Mouse (Mus musculus): ENCODE data around the gene Gprin3. TPM values are rescaled to one million over a fixed set of nuclear protein-coding genes. Genes with fewer than 3 reads are reported as not detected.

Gene Gprin3
- 0.04 and 0.05 TPM in 2 replicates for total RNA-seq (2012; rRNA removed)

DNA sequence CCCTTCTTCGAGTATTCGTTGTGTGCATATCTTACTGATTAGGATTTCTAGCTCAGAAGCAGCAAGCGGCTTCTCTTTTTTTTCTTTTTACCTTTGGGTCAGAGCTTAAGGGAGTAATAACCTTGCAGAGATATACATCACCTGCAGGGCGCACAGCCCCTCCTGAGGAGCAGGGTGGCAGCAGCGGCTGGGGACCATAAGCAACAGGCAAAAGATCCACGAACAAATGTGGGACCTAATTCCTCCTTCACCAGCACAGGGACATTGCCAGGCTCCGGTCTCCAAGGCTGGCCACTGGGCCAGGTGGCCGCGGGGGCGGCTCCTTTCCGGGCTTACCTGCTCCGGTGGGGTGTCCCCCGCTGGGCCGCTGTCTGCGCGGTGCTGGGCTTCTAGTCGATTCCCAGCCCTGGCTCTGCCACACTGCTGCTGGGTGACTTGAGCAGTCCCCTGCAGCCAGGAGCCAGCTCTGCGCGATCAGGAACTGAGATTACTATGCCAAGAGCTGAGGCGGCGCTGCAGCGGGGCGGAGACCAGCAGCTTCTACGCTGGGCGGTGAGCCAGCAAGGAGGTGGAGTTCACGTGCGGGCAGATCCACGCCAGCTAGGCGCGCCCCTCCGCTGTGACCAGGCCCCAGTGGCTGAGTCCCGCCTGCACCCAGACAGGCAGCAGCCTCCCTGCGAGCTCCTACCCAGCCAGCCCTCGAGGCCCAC is at the start of gene Gprin3:
Gene Gprin3 (minus strand): TSS at position 471 of the 710 bp plus-strand sequence.
- in situ Hi-C loops (cut with MboI; ENCODE audit: low sequenced_read_pairs in 2 of 2, unreplicated experiment in 2 of 2): no loop called here
- DNase-seq (ENCODE audit: low read depth, low spot score): peak; percentile 29
- peak within 1 kb of the TSS; percentile 65 to 66 for H3K4me3 ChIP-seq (ENCODE audit: insufficient read depth in 1 of 2, low read depth in 1 of 2, low read length in 2 of 2, poor library complexity in 1 of 2, severe bottlenecking in 1 of 2)
- no peak within 1 kb of the TSS for H3K27ac ChIP-seq (ENCODE audit: insufficient read depth, low read depth, low read length, poor library complexity, severe bottlenecking)
- TF ChIP-seq HCFC1 (IDR thresholded peaks at IDR 0.05; ENCODE audit: borderline replicate concordance, insufficient read depth, low read length): no peak
- TF ChIP-seq ZC3H11A (IDR thresholded peaks at IDR 0.05; ENCODE audit: borderline replicate concordance, low read depth, low read length): no peak
- TF ChIP-seq CHD2 (IDR thresholded peaks at IDR 0.05; ENCODE audit: low read depth, low read length): no peak
- TF ChIP-seq ZNF384 (IDR thresholded peaks at IDR 0.05; ENCODE audit: low read depth, low read length): no peak
- TF ChIP-seq MAFK (IDR thresholded peaks at IDR 0.05; ENCODE audit: insufficient read depth, low read depth, low read length): no peak
- peak within 1 kb of the TSS; percentile 38 for H3K9ac ChIP-seq (ENCODE audit: insufficient read depth, low read depth, low read length, poor library complexity, severe bottlenecking)
- H3K9me3 ChIP-seq (ENCODE audit: control insufficient read depth, insufficient read depth, low read depth, low read length): no peaks in the 10 kb centered on the region
- 0 out of 4 replicates have a peak, but pooled peaks cover 0 to 2% of the 10 kb centered on the region in 2 experiments for H3K4me1 ChIP-seq (ENCODE audit: control insufficient read depth in 2 of 2, insufficient read depth in 2 of 2, low read length in 2 of 2, poor library complexity in 1 of 2)
- no peaks in the 10 kb centered on the region for H3K36me3 ChIP-seq (ENCODE audit: control insufficient read depth, insufficient read depth, low read length, poor library complexity, severe bottlenecking)

DNA sequence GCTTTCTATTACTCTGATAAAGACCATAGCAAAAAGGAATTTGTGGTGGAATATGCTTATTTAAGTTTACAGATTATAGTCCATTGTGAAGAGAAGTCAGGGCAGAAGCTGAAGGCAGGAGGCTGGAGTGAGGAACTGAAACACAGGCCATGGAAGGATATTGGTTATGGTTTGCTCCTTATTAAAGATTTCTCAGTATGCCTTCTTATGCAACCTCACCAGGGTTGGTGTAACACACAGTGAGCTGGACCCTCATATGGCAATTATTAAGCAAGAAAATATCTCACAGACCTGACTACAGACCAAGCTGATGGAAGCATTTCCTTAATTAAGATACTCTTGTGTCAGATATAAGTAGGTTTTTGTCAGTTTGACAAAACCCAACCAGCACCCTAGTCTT is 32.8 kb upstream of the Gprin3 start:
- in situ Hi-C loops (cut with MboI; ENCODE audit: low sequenced_read_pairs in 2 of 2, unreplicated experiment in 2 of 2): no loop called here

GRCm38 (mm10) chr6:59456116-59456515 is 30.0 kb upstream of the Gprin3 start:
- in situ Hi-C loops (cut with MboI; ENCODE audit: low sequenced_read_pairs in 2 of 2, unreplicated experiment in 2 of 2): no loop called here
- no peaks in the 10 kb centered on the region for H3K9me3 ChIP-seq (ENCODE audit: control insufficient read depth, insufficient read depth, low read depth, low read length)
- H3K4me3 ChIP-seq (ENCODE audit: insufficient read depth in 1 of 2, low read depth in 1 of 2, low read length in 2 of 2, poor library complexity in 1 of 2, severe bottlenecking in 1 of 2): no peak overlapping the region
- H3K27ac ChIP-seq (ENCODE audit: insufficient read depth, low read depth, low read length, poor library complexity, severe bottlenecking): no peak overlapping the region
- no peak for TF ChIP-seq MAFK (IDR thresholded peaks at IDR 0.05; ENCODE audit: insufficient read depth, low read depth, low read length)
- no peak for DNase-seq (ENCODE audit: low read depth, low spot score)
- no peak overlapping the region for H3K9ac ChIP-seq (ENCODE audit: insufficient read depth, low read depth, low read length, poor library complexity, severe bottlenecking)
- H3K4me1 ChIP-seq (ENCODE audit: control insufficient read depth in 2 of 2, insufficient read depth in 2 of 2, low read length in 2 of 2, poor library complexity in 1 of 2): no peaks in the 10 kb centered on the region
- no peaks in the 10 kb centered on the region for H3K36me3 ChIP-seq (ENCODE audit: control insufficient read depth, insufficient read depth, low read length, poor library complexity, severe bottlenecking)

More for the DNA sequence above, 32.8 kb upstream of the Gprin3 start:
- H3K27ac ChIP-seq (ENCODE audit: insufficient read depth, low read depth, low read length, poor library complexity, severe bottlenecking): no peak overlapping the region
- H3K4me3 ChIP-seq (ENCODE audit: insufficient read depth in 1 of 2, low read depth in 1 of 2, low read length in 2 of 2, poor library complexity in 1 of 2, severe bottlenecking in 1 of 2): no peak overlapping the region
- no peak overlapping the region for H3K9ac ChIP-seq (ENCODE audit: insufficient read depth, low read depth, low read length, poor library complexity, severe bottlenecking)
- H3K4me1 ChIP-seq (ENCODE audit: control insufficient read depth in 2 of 2, insufficient read depth in 2 of 2, low read length in 2 of 2, poor library complexity in 1 of 2): no peaks in the 10 kb centered on the region
- H3K36me3 ChIP-seq (ENCODE audit: control insufficient read depth, insufficient read depth, low read length, poor library complexity, severe bottlenecking): no peaks in the 10 kb centered on the region
- no peaks in the 10 kb centered on the region for H3K9me3 ChIP-seq (ENCODE audit: control insufficient read depth, insufficient read depth, low read depth, low read length)
- DNase-seq (ENCODE audit: low read depth, low spot score): no peak
- no peak for TF ChIP-seq CHD2 (IDR thresholded peaks at IDR 0.05; ENCODE audit: low read depth, low read length)

- in situ Hi-C loops (cut with MboI; ENCODE audit: low sequenced_read_pairs in 2 of 2, unreplicated experiment in 2 of 2): no loop called here
- no peak overlapping the region for H3K9ac ChIP-seq (ENCODE audit: insufficient read depth, low read depth, low read length, poor library complexity, severe bottlenecking)
- H3K4me3 ChIP-seq (ENCODE audit: insufficient read depth in 1 of 2, low read depth in 1 of 2, low read length in 2 of 2, poor library complexity in 1 of 2, severe bottlenecking in 1 of 2): no peak overlapping the region
- no peak for DNase-seq (ENCODE audit: low read depth, low spot score)
- no peak overlapping the region for H3K27ac ChIP-seq (ENCODE audit: insufficient read depth, low read depth, low read length, poor library complexity, severe bottlenecking)
- H3K36me3 ChIP-seq (ENCODE audit: control insufficient read depth, insufficient read depth, low read length, poor library complexity, severe bottlenecking): no peaks in the 10 kb centered on the region
- H3K4me1 ChIP-seq (ENCODE audit: control insufficient read depth in 2 of 2, insufficient read depth in 2 of 2, low read length in 2 of 2, poor library complexity in 1 of 2): no peaks in the 10 kb centered on the region
- H3K9me3 ChIP-seq (ENCODE audit: control insufficient read depth, insufficient read depth, low read depth, low read length): no peaks in the 10 kb centered on the region
- TF ChIP-seq HCFC1 (IDR thresholded peaks at IDR 0.05; ENCODE audit: borderline replicate concordance, insufficient read depth, low read length) (no peak), MAFK (IDR thresholded peaks at IDR 0.05; ENCODE audit: insufficient read depth, low read depth, low read length) (no peak), CHD2 (IDR thresholded peaks at IDR 0.05; ENCODE audit: low read depth, low read length) (no peak), ZC3H11A (IDR thresholded peaks at IDR 0.05; ENCODE audit: borderline replicate concordance, low read depth, low read length) (no peak), ZNF384 (IDR thresholded peaks at IDR 0.05; ENCODE audit: low read depth, low read length) (no peak)
Measured at GRCm38 (mm10) chr6:59451348-59451747, 25.3 kb upstream of the Gprin3 start.

- TF ChIP-seq CHD2 (IDR thresholded peaks at IDR 0.05; ENCODE audit: low read depth, low read length): no peak
- TF ChIP-seq HCFC1 (IDR thresholded peaks at IDR 0.05; ENCODE audit: borderline replicate concordance, insufficient read depth, low read length): no peak
- TF ChIP-seq MAFK (IDR thresholded peaks at IDR 0.05; ENCODE audit: insufficient read depth, low read depth, low read length): no peak
- TF ChIP-seq ZNF384 (IDR thresholded peaks at IDR 0.05; ENCODE audit: low read depth, low read length): no peak
- no peak for TF ChIP-seq ZC3H11A (IDR thresholded peaks at IDR 0.05; ENCODE audit: borderline replicate concordance, low read depth, low read length)
- no peak for DNase-seq (ENCODE audit: low read depth, low spot score)
- no peak overlapping the region for H3K4me3 ChIP-seq (ENCODE audit: insufficient read depth in 1 of 2, low read depth in 1 of 2, low read length in 2 of 2, poor library complexity in 1 of 2, severe bottlenecking in 1 of 2)
- no peak overlapping the region for H3K27ac ChIP-seq (ENCODE audit: insufficient read depth, low read depth, low read length, poor library complexity, severe bottlenecking)
- H3K9ac ChIP-seq (ENCODE audit: insufficient read depth, low read depth, low read length, poor library complexity, severe bottlenecking): no peak overlapping the region
- in situ Hi-C loops (cut with MboI; ENCODE audit: low sequenced_read_pairs in 2 of 2, unreplicated experiment in 2 of 2): no loop called here
- H3K4me1 ChIP-seq (ENCODE audit: control insufficient read depth in 2 of 2, insufficient read depth in 2 of 2, low read length in 2 of 2, poor library complexity in 1 of 2): no peaks in the 10 kb centered on the region
- no peaks in the 10 kb centered on the region for H3K36me3 ChIP-seq (ENCODE audit: control insufficient read depth, insufficient read depth, low read length, poor library complexity, severe bottlenecking)
- no peaks in the 10 kb centered on the region for H3K9me3 ChIP-seq (ENCODE audit: control insufficient read depth, insufficient read depth, low read depth, low read length)
Measured at GRCm38 (mm10) chr6:59445101-59445503, 19.0 kb upstream of the Gprin3 start.
